Mouse (Mus musculus): ENCODE measurements around the gene Ctxn1.
A peak's percentile ranks its signal among the peaks of the same experiment; 100 is the strongest.

The Ctxn1 gene

DNA sequence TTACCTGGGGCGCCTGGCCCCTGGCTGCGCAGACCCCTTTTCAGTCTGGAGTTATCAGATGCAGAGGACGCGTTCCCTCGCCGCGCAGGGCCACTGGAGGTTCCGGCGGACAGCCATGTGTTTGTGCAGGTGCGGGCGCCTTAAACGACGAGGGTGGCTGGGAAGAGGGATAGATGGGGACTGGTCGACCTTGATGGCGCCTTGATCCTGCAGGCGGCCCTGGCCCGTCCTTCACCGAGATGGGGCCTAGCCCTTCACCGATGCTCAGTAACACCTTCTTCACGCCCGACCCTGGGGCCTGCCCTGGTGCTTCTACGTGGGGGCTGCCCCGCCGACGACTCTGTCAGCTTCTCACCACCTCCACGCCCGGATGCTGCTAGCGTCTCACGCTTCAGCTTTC lies 9.9 kb downstream of the Ctxn1 start:
- no peak for DNase-seq

DNA sequence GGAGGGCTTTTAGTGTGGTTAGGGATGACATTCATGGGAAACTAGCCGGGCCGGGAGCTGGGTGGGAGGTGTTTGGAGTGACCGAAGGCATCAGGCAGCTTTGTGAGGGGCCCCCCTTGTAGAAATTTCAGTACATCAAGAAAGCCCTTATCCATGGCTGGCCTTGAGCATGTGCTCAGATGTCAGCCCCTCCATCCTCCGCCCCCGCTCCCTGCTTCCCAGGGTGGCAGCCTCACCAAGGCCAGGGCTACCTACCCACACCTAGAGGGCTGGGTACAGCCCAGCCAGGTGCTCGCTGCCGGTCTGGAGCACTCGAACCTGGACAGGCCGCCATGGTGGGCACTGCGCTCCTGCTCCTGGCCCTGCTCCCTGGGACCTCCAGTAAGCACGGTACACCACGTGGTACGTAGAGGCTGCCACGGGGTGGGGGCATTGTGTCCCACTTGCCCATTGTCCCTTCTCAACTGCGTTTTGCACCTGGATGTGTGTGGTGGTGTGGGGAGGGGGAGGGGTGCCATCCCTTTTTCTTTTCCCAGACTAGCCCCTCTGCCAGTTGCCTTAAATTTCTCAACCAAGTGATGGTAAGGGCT lies 11.0 kb downstream of the Ctxn1 start, which contains the start of gene Tgfbr3l:
Gene Tgfbr3l, plus strand, starts transcription at position 264 of the 590 bp plus-strand sequence.
- no peak for DNase-seq

- DNase-seq: no peak
These were observed 11.8 kb downstream of the Ctxn1 start for GRCm38 (mm10) chr8:4247241-4247640.

DNA sequence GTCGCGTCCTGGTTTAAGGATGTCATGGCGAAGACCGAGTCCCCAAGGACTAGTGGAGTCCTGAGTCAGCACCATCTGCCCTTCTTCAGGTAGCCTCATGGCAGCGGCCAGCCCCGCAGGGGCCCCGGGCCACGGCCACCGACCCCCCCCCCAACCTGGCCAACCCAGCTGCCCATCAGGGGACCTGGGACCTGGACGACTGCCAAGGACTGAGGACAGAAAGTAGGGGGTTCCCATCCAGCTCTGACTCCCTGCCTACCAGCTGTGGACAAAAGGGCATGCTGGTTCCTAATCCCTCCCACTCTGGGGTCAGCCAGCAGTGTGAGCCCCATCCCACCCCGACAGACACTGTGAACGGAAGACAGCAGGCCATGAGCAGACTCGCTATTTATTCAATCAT lies 13.3 kb downstream of the Ctxn1 start:
- no peak for DNase-seq

- no peak for DNase-seq
These were observed 14.0 kb downstream of the Ctxn1 start for GRCm38 (mm10) chr8:4245061-4245460.

DNA sequence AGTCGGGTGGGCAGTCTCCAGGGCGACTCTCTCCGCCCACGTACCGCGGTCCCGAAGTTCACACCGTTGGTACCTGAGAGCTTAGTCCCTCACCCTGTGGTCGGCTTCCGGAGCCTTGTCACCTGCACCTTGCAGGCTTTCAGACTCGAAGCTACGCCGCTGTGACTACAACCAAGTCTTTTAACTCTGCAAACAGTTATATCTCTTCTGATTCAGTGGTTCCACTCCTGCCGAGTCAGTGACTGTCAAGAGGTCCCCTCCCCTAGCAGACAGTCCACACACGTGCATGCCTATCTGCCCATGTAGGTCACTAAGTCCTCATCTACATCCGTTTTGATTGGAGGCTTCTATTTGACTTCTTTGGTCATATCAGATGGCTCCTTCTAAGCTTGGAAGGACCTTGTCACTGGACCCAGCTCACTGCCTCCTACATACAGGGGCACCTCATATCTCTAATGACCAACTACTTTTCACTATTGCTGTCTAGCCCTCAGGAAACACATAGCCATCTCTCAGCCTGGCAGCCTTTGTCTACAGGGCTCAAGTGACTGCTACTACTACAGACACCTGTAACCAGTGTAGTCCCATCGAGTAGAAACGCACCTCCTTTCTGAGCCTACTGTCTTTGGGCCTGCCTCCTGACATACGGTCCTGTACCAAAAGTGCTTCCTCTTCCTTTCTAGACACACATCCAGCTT lies 19.7 kb downstream of the Ctxn1 start:
- no peak for DNase-seq

GRCm38 (mm10) chr8:4238434-4239192 lies 20.5 kb downstream of the Ctxn1 start, which contains the start of the genes Map2k7 and Gm49320:
Map2k7 (plus strand) TSS chr8:4238740.
Gm49320 (plus strand) TSS chr8:4238865.
- DNase-seq: peak; percentile 100

- no peak for DNase-seq
These were observed 21.1 kb downstream of the Ctxn1 start for GRCm38 (mm10) chr8:4237814-4238433.

- no peak for DNase-seq
These were observed 28.3 kb downstream of the Ctxn1 start for GRCm38 (mm10) chr8:4230612-4231351.

DNA sequence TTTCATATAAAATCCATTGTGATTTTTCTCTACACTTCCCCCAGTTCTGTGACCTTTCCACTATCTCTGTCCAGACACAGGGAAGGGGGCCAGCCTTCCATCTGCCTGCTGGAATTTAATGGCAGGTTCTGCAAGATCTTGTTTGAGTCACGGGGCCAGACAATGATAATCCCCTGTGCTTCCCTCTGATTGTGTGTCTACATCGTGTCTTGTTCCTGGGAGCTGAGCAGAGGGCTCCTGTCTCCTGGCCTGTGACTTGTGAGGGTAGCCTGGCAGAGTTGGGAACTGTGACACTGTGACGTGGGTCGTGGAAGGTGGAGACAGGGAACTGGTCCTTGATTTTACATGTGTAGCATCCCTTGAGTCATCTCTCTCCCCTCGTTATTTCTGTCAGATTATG lies 29.3 kb downstream of the Ctxn1 start:
- DNase-seq: no peak

DNA sequence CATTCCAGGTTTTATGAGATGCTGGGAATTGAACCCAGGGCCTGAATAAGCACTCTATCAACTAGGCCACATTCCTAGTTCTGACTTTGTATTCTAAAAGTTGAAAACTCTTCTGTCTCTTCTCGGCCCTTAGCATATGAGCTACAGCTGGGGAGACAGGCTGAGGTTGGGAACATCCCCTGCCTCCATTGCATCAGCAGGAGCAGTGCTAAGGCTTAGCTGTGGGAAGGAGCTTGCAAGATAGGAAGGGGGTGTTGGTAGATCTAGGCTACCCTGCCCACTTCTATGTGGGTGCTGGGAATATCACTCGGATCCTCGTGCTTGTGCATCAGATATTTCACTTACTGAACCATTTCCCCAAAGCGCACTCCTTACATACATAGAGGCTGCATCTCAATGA lies 31.2 kb downstream of the Ctxn1 start:
- DNase-seq: no peak

GRCm38 (mm10) chr8:4226739-4227347 lies 32.2 kb downstream of the Ctxn1 start, which contains the start of gene Lrrc8e:
Lrrc8e (plus strand) TSS chr8:4226827.
- no peak for DNase-seq

- no peak for DNase-seq
These were observed 32.8 kb downstream of the Ctxn1 start for GRCm38 (mm10) chr8:4226323-4226722.

- no peak for DNase-seq
These were observed 37.0 kb downstream of the Ctxn1 start for GRCm38 (mm10) chr8:4222059-4222458.

DNA sequence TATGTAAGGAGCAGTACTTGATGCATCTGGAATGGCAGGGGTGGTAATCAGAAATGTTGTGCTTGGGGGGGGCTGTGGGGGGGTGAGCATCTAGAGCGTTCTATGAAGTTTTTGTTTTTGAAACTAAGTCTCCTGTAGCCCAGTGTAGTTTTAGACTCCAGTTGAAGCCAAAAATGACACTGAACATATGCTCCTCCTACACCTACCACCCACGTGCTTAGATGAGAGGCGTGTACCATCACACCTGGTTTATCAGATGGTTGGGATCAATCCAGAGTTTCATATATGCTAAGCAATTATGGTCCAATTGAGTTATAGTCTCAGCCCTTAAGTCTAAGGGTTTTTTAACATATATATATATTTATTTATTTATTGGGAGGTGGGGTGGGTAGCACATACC lies 39.5 kb downstream of the Ctxn1 start:
- DNase-seq: peak; percentile 48

GRCm38 (mm10) chr8:4216791-4217621 lies 42.1 kb downstream of the Ctxn1 start, which contains the start of gene Prr36:
Prr36 (minus strand) TSS chr8:4217459.
- peak; percentile 47 for DNase-seq

DNA sequence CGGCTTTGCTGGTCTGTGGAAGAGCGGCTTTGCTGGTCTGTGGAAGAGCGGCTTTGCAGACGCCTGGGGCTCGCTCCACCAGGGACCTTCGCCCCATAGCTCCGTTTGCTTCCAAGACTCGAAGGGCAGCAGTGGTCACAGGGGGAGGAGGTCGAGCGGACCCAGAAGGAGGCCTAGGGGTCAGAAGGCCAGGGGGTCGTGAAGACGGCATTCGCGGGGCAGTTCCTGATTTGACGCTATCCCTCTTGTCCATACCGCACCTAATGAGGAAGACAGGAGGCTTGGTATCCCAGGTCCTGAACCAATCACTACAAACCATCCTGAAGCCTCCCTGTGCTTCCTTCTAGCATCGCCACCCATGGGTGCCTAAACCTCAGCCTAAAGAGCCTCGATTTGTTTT lies 42.8 kb downstream of the Ctxn1 start:
- DNase-seq: no peak

- peak; percentile 20 for DNase-seq
These were observed 44.8 kb downstream of the Ctxn1 start for GRCm38 (mm10) chr8:4214006-4214980.

- no peak for DNase-seq
These were observed 45.7 kb downstream of the Ctxn1 start for GRCm38 (mm10) chr8:4213210-4214005.

All from right cerebral cortex, adult 18-20 months (tissue).